Mouse (Mus musculus) cerebellum, adult 18-20 months (tissue): ENCODE measurements at regions not wholly inside any gene's neighbourhood (a gene's known extent, or its start where the extent isn't known, plus 50 kb on each side); places are given as distances from the start of the nearest gene placed in this dataset.

Experiments used
- DNase-seq, 2 experiments: peaks; one replicate each; pipeline ENCODE4 v3.0.0; 2021

GRCm38 (mm10) chr9:102449366-102449765, 56.2 kb upstream of the Ky start:
- no peak for DNase-seq

DNA sequence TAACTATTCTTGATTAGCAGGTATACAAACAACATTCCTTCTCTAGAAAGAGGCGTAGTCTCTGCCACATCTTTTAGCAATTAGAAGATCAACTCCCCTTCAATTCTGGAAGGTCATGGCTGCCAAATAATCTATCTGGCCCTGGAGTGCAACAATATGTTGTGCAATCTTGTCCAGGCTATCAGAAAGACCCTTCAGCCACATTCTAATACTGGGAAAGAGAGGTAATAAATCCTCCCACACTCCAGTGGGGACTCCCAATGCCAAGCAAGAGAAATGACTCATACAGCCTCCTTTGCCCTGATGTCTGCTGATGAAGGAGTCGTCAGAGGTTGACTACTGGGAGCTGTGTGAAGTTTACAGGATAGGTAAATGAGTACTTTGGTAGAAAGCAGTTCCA, 59.5 kb upstream of the Ky start:
- no peak for DNase-seq

GRCm38 (mm10) chr9:102442198-102442842, 63.2 kb upstream of the Ky start:
- DNase-seq = peak; percentile 26 to 32

DNA sequence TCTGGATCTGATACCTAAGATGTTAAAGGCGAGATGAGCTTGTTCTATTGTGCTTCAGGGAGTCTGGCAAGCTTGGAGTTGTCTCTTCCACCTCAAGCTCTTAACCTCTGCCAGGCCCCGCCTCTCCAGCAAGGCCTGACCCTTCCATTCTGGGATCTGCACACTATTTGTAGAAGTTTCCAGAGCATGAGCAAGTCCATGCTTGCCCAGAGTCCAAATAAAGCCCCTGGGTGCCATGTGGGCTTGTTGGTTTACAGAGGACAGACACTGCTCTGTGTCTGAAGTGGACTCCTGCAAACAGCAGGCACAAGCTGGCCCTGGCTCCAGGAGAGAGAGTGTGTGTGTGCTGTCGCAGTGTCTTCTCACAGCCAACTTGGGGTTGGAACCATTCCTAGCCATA, 67.9 kb upstream of the Ky start:
- DNase-seq = no peak

DNA sequence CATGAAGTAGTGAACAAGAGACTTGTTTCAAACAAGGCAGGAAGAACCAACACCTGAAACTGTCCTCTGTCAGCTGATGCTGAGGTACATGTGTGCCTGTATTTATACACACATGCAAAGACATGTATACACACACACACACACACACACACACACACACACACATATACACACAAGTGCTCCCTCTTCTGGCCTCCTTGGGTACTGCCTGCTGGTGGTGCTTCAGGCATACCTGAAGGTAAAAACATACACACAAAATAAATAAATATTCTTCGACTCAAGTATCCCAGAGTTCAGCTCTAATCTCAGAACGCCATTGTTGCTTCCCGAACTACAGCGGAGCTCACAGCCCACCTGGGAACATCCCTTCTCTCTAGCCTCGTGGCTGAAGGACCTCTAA, 69.2 kb upstream of the Ky start:
- no peak for DNase-seq

GRCm38 (mm10) chr9:102428031-102428430, 73.5 kb upstream of the Ephb1 start:
- DNase-seq = no peak

DNA sequence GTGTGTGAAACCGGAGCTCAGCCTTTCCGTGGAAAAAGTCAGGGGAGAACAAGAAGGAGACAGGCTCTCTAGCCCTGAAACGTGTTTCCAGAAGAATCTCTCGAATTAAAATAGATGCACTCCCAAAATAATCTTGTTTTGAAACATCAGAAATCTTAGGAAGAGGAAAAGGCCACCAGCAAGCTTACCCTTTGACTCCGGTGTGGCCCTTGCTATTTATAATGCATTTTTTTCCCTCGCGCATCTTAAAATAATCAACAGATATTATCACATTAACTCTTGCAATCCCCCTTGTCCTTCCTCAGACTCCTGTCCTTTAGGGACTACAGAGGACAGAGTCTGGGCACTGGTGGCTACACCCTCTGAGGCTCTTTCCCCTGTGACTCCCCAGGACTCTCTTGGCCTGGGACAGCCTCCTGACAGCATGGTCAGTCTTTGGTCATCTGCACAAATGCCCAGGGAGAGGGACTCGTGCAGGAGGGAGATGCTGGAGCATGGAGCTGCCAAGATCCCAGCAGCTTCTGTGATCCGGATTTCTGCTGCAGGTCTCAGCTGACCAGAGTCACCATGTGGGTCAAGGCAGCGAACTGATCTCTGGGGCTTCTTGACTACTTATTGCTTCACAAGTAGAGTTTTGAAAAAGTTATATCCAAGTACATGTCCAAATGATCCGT, 70.3 kb upstream of the Ephb1 start:
- no peak for DNase-seq

DNA sequence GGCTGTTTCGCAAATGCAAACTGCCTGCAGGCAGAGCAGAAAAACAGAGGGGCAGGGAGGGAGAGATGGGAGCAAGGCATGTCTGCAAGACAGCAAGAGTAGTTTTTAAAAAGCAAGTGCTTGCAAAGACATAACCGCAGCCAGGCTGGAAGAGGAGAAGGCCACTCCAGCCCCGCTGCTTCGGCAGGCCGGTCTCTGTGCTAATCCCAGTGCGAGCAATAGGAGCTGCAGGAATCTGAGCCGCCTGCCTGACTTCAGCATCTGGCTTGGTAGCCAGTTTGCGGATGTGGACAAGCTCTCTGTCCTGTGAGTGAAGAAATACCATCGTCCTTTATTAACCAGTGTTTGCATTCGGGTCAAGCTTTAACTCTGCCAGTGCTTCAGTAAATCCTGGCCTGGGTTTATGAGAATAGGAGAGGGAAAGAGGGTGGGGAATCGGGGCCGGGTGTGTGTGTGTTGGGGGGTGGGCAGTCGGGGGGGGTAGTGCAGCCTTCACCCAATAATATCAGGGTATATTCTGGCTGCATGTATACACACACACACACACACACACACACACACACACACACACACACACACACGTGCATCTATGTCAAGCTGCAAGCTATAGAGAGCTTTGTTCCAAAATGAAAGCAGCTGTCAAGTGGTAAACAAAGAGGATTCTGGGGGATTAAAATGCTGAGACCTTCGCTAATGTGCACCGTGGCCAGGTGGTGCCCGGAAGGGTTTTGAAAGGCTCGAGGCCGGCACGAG, 69.6 kb upstream of the Ephb1 start:
- no peak for DNase-seq

DNA sequence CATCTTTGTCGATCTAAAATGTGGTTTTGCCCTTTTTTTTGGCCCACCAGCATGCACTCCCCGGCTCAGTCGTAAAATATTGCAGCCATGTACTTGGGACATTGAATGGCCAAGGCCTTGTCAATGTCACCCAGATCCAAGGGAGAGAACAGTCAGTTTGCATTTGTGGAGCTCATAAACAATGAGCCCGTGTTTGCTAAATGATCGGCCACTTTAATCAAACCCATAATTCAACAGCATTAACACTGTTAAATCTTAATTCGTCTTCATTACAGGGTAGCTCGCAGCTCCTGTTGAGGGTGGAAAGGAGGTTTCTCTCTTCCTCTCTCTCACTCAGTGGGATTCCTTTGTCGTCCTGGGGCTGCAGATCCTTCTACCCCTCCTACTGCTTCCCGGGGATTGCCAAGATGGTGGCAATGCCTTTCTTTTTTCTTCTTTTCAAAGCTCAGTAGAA, 69.0 kb upstream of the Ephb1 start:
- no peak for DNase-seq

DNA sequence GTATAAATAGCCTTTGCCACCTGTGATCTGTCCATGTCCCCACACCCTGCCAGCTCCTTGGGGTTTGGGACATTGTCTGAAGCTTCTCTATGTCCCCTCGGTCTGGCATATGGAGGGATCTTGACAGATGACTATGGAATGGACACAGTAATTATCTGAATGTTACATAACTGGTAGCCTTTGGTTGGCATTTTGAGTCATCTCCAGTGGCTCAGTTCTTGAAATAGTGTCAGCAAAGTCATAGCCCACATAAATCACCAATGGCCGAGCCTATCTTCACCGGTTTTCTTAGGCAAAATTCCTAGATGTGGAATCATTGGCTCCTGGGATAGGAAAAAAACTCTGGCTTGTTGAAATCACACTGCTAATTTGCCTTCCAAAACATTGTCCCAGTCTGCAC, 67.3 kb upstream of the Ephb1 start:
- DNase-seq = no peak

- no peak for DNase-seq
Observed at GRCm38 (mm10) chr9:102420196-102420595, 65.7 kb upstream of the Ephb1 start.

DNA sequence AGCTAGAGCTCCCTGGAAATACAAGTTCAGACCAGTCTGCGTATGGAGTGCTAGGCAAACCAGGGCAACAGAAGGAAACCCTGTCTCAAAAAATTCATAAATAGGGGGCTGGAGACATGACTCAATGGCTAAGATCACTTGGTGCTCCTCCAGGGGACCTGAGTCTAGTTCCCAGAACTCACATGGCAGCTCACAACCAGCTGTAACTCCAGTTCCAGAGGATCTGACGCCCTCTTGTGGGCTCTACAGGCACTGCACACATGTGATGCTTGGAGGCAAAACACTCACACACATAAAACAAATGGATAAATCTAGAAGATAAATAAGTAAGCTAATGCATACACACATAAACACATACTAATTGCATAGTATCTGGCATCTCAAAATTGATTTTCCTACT, 59.1 kb upstream of the Ephb1 start:
- no peak for DNase-seq

GRCm38 (mm10) chr9:102410666-102411065, 56.2 kb upstream of the Ephb1 start:
- DNase-seq = no peak

GRCm38 (mm10) chr9:102406017-102406416, 51.5 kb upstream of the Ephb1 start:
- DNase-seq = no peak
